Mouse (Mus musculus): Measurements from ENCODE around the gene Megf11.

GRCm38 (mm10) chr9:64564315-64564767 is 178.9 kb downstream of the Megf11 start:
- TF ChIP-seq CTCF (IDR thresholded peaks at IDR 0.05) (no peak), POLR2A (IDR thresholded peaks at IDR 0.05; ENCODE audit: insufficient read depth, low read depth, low read length) (no peak), EP300 (IDR thresholded peaks at IDR 0.05; ENCODE audit: insufficient read depth, low read depth, low read length) (no peak)
